Mouse (Mus musculus): ENCODE measurements around the gene 6030408B16Rik.

6030408B16Rik gene

DNA sequence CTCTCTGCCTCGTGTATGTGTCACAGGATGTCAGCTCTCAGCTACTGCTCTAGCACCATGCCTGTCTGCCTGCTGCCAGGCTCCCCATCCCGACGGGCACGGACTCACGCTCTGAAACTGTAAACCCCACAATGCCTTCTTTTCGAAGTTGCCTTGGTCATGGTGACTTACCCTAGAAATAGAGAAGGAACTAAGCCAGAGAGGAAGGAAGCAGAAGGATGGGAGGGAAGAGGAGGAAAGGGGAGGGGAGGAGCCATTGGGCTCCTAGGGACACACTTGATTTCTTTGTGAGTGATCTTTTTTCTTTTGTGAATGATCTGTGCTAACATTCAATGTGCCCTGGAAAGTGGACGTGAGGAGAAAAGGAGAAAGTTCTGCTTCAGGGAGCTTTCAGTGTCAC is 5.0 kb downstream of the 6030408B16Rik start:
- DNase-seq (ENCODE audit: low read depth): no peak

DNA sequence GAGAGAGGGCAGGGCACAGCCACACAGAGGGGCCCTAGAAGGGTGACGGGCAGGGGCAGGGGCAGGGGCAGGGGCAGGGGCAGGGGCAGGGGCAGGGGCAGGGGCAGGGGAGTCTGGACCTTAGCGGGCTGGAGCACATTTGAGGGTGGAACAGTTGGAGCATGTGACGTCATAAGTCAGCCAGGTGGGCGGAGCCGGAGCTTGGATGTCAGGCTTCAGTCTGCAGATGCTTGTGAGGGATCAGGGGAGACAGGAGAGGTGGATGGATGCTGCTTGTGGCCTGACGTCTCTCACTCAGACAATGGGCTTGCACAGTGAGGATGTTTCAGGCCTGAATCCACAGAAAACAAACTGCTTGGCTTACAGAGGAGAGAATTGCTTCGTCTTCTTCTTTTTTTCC is 5.5 kb downstream of the 6030408B16Rik start:
- DNase-seq (ENCODE audit: low read depth): no peak

DNA sequence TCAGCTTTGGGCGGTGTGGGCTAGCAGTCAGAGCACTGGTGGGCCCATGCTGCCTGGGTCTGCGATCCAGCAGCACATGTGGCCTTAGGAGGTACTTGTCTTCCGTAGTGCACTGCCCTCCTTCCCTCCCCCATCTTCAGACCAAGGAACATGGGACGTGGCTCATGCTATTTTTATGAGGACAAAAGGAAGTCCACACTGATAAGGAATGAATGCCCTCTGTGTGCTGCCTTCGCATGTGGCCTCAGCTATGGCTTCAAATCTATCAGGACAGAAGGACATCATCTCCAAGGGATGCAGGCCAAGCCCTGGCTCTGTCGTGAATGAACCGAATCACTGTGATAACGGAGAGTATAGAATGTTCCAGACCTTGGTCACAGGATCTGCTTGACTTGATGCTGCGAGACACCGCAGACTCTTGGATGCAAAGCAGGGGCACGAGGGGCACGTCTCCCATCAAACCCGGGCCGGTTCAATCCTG is 6.5 kb downstream of the 6030408B16Rik start:
- no peak for DNase-seq (ENCODE audit: low read depth)

DNA sequence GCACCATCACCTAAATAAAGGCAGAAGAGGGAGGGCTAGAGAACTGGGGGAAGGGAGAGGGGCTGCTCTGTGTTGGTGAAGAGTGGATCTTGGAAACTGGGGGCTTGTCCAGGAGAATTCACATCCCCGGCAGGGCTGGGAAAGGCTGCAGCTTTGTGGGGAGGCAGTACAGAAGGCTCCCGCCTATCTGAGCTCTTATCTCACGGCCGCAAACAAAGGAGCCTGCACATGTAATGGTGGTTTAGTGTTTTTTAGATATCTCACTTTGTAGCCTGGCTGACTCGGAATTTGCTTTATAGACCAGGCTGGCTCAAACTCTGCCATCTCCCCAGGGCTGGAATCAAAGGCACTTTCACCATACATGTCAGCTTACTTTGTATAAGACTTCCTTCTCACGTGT is 7.1 kb downstream of the 6030408B16Rik start:
- DNase-seq (ENCODE audit: low read depth): no peak

DNA sequence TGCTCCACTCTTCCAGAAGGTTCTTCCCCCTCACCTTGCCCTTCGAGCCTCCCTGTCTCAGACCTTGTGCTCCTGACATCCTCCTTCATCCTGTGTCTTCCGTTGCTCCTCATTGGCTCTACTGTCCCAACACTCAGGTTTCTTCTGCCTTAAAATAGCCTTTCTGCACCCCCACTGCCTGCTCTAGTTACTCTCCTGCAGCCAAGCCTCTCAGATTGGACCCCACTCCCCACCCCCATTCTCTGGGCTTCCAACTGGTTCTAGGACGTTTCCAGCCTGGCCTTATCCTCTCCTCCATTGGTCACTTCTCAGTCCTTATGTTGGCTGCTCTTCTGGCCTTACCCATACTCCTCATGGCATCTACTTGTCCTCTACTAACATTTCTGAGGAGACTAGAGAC is 9.2 kb downstream of the 6030408B16Rik start:
- DNase-seq (ENCODE audit: low read depth): no peak

DNA sequence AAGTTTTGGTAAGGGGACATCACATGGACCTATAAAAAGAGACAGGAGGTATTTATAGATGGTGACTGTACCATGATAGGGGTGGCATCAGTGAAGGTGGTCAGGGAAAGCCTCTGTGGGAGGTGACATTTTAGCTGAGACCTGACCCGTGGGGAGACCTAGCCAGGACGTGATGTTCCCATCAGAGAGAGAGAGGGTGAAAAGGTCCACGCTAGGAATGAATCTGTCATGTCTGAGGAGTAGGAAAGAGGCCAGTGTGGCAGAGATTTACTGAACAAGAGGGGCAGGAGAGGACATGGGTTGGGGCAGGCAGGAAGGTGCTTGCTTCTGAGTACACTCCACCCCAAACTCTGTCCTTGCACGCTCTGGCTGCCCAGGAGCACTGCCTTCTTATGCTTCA is 10.8 kb downstream of the 6030408B16Rik start:
- no peak for DNase-seq (ENCODE audit: low read depth)

DNA sequence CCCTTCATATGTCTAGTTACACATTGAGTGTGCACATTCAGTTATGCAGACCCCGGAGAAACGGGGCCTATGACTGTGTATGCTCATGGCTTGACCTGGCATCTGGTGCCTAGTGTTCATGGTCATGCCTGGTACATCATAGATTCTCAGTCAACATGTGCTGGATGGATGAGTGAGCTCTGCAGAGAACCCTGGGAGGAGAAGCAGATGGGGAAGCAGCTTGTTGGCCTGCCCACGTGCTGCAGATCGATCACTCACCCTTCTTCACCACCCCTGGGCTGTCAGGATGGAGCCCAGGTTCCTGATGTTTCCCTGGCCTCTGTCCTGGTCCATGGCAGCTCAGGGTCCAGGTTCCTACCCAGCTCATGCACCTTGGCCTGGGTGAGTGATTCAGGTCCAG is 13.4 kb downstream of the 6030408B16Rik start:
- no peak for DNase-seq (ENCODE audit: low read depth)

DNA sequence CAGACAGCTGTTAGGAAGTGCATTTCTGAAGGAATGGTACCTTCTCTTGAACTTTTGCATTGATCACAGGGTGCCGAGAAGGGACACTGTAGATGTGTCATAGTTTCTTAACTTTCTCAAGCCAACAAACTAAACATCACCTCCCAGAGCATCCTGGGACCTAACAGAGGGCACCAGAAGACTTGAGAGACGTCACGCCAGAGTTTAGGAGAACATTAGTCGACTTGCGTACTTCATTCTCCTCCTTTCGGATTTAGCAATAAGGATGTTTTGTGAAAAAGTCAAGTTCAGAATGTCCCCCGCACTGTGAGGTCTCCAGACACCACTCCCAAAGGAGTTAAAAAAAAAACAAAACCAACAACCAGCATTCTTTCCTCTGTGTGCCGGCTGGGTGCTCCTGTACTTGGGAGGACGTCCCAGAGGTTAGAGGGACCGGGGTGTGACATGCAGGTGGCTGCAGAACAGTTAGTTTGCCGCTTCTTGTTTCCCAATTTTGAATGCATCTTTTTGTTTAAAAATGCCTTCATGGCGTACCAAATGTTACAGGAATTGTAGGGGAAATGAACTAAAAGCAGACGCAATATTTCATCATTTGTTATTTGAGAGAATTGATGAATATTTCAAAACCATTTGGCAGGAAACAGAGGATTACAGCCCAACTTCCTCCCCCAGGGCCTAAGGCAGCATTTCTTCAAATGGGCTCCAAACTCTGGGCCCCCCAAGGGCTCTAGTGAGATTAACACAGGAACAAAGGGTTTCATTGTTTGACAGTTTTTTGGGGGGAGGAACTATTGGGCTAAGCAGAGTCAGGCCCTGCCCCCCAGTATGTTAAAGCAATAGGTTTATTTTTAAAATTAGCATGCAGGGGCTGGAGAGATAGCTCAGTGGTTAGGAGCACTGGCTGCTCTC is 15.7 kb downstream of the 6030408B16Rik start:
- no peak for DNase-seq (ENCODE audit: low read depth)

DNA sequence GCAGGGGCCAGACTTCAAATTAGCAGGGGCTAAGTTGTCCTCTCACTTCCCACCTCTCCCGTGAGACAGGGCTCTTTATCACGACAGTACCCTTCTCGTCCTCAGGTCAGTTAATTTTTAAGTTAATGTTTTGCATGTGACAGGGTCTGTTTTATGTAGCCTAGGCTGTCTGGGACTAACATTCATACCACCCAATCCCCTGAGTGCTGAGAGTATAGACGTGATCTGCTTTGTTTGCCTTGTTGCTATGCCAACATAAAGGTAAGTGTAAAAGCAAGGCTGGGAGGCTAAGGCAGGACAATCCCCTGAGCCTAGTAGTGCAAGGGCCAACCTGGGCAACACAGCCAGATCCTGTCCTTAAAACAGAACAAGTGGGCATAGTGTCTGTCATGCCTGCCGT is 16.5 kb downstream of the 6030408B16Rik start:
- no peak for DNase-seq (ENCODE audit: low read depth)

DNA sequence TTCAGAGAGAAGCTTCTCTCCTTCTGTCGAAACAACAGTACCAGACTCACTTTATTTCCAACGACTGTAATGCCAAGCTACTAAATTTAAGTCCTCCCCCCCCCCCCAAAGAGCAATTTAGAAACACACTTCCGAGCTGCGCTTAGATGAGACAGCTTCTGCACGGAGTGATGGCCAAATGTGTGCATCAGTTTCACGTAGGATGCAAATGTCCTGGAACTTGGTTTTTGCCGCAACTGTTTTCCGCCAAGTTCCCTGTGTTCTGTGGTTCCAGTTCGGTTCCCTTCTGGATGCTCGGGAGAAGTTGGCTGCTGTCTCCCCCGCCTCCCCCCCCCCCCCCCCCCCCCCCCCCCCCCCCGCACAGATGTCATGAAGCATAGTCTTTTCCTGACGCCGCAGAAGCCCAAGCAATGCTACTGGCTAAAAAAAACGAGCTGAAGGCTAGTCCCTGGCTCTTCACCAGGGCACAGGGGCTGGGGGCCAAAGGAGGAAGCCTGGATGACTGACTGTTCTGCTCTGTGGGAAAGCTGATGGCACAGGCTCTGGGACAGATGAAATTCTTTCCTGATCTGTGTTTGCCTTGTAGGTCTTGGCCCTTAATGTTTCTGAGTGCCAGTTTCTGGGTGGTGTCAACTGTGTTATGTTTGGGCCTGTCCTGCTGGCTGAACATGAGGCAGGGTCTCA is 18.2 kb downstream of the 6030408B16Rik start:
- no peak for DNase-seq (ENCODE audit: low read depth)

DNA sequence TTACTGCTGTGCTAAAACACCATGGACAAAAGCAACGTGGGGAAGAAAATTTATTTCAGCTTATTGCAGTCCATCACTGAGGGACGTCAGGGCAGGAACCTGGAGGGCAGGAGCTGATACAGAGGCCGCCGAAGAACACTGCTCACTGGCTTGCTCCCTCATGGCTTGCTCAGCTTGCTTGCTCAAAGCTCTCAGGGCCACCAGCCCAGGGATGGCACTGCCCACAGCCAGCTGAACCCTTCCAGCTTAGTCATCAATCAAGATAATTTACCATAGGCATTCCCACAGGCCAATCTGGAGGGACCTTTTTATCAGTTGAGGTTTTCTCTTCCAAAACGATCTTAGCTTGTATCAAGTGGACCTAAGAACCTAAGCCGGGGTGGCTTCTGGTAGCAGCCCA is 19.0 kb downstream of the 6030408B16Rik start:
- no peak for DNase-seq (ENCODE audit: low read depth)

DNA sequence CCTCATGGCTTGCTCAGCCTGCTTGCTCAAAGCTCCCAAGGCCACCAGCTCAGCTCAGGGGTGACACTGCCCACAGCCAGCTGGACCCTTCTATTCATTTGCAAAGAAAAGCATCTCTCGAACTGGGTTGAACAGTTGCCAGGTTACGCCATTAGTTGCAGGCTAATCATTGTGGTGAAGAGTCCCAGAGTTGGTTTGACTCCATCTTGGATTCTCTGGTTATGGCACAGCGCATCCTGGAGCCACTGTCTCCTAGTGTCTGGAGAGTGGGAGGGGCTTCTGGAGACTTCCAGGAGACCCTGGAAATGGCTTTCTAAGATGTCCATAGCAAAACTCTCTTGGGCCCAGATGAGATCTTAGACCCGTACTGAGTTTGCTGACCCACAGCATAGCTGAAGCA is 22.4 kb downstream of the 6030408B16Rik start:
- no peak for DNase-seq (ENCODE audit: low read depth)

DNA sequence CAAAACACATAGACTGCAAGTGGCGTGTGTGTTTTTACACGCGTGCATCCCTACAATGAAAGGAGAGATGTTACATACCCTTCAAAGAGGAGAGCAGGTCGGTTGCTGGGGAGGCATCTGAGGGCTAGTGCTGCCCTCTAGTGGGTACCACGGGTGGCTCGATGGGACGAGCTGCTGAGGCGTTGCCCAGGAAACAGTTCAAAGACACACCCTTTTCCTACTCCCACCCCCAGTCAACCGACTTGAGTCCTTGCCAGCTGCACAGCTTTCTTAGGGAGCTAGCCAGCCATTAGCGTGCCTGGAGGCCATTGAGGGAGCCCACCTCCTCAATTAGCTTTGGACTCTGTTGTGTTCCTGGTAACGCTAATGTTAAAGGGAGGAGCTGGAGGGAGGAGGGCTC is 22.8 kb downstream of the 6030408B16Rik start:
- peak; percentile 62 for DNase-seq (ENCODE audit: low read depth)

DNA sequence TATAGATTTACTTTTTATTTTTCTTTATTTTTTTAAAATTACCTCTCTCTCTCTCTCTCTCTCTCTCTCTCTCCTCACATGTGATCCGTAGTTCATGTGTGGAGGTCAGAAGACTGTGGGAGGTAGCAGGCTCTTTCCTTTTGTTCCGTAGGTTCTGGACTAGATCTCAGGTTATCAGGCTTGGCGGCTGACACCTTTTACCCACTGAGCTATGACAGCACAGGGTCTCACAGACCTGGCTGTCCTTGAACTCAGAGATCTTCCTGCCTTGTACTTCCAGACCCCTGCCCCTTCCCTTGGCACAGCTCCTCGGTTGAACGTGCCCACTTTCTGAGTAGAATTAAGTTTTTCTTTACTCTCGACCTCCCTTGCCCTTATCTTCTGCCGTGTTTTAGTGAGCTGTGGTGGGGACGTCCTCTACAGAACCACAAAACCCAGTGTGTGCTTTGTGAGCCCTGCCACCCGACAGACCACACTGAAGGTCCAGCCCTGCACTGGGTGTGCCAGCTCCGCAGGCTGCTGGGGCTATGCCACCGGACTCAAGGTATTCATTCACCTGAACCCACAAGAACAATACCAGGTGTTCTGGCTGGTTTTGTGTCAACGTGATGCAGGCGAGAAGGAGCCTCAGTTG is 23.4 kb downstream of the 6030408B16Rik start:
- no peak for DNase-seq (ENCODE audit: low read depth)

DNA sequence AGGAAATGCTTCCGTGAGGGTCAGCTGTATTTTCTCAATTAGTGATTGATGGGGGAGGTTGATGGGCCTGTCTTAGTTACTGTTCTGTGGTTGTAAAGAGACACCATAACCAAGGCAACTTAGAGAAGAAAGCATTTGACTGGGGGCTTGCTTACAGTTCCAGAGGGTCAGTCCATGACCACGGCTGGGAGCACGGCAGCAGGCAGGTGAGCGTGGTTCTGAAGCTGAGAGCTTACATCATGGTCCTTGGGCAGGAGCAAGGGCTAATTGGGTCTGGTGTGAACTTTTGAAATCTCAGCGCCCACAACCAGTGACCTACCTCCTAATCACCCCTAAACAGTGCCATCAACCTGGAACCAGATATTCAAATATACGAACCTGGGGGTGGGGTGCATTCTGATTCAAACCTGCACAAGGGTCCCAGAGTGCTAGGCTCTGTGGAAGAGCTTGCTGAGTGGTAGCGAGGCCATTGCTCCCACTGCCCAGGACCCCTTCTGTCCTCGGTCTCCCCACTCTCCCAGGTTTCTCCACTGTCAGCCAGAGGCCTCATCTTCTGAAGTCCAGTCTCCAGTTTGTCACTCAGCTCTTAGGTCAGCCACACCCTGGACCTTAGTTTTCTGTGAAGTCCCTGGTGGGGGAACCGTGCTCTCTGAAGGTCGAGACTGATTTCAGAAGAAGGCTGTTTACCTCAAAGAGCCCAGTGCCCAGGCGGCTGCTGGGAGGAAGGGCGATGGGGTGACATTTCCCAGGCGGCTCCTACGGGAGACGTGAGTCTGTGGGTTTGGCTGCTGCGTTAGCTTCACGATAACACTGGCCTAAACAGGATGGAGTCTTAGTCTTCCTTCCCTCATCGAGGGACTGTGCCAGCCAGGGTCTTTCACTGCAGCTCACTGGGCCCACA is 24.2 kb downstream of the 6030408B16Rik start:
- DNase-seq (ENCODE audit: low read depth): no peak

DNA sequence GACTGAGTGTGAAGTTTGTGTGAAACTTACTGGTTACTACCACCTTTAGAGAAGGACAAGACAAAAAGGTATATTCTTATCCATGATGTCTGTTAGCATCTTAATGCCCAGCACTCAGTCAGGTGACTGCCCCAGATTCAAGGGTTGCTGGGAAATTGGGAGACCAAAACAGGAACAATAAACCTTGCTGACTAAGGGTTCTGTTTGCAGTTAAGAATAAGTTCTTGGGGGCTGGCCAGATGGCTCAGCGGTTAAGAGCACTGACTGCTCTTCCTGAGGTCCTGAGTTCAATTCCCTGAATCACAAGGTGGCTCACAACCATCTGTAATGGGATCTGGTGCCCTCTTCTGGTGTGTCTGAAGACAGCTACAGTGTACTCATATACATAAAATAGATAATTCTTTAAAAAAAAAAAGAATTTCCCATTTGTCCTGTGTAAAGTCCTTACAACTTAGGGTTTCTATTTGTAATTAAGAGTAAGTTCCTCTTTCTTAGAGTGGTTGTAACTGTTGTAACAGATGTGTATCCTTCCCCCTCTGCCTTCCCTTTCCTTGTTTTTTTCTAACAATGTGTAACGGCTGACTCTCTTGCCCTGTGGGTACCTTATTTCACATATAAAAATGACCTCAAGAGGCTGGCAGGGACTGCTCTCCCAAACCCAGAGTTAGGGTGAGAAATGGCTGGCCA is 24.9 kb downstream of the 6030408B16Rik start:
- DNase-seq (ENCODE audit: low read depth): no peak

DNA sequence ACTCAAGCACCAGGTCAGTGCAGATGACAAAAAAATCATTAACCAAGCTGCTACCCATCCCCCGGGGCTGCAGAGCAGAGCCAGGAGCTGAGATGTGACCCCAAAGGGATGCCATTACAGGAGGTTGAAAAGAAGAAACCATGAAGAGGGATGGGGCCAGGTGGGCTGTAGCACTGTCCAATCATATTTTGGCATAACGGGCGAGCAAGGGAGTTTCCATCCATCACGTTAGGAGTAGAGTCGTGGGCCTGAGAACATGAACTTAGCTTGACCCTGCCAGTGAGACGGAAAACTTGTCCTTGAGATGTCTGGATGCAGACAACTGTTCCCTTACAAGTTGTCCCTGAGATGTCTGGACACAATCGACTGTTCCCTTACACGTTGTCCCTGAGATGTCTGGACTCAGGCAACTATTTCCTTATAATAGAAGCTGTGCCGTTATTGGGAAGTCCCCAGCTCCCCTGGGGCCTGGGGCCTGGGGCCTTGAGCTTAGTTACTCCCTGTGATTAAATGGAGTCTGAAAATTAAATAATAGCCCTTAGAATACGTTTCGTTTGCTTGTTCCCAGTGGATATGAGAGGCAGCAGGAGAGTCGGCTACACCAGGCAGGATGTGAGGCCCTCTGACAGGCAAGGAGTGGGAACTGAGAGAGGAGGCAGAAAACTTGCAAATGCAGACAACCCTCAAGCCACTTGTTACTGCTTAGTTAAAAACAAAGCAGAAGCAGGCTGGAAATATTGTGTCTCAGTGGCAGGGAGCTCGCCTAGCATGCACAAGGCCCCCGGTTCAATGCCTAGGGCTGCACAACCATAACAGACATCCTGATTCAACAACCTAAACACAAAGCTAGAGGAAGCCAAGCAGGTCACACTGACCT is 26.1 kb downstream of the 6030408B16Rik start:
- no peak for DNase-seq (ENCODE audit: low read depth)

DNA sequence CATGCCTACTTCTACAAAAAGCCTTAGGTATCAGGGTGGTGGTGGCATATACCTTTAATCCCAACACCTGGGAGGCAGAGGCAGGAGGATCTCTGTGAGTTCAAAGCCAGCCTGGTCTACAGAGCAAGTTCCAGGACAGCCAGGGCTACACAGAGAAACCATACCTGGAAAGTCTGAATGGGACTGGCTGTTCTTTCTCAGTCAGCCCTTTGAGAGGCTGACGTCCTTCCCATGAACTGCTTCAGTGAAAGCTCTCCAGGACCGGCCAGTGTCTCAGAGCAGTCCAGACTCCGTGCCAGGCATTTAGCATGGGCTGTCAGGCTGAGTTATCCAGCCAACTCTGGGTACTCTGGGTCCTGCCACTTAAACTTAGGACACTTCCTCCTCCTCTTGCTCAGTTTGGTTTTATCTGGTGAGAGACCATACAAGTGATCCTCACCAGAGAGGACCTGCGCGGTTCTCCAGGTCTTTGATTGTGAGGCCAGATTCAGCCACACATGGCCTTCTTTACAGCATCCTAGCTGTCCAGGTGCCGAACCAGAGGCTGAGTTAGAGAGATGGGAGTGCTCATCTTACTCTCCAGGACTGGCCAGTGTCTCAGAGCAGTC is 27.1 kb downstream of the 6030408B16Rik start:
- DNase-seq (ENCODE audit: low read depth): no peak

DNA sequence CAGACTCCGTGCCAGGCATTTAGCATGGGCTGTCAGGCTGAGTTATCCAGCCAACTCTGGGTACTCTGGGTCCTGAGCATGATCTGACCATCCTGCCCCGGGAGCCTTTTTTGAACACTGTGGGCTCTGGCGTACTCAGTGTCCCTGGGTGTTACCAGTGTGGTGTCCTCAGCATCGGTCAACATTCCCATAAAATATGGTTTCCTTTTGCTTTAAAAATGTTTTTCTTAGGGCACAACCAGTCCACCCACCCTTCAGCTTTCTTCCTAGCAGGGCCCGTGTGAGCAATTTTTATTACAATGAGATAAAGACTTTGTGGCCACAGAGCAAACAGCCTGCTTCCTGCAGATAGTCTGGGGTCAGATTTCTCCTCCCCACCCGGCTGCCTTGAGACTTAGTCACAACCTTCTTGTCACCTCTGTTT is 27.6 kb downstream of the 6030408B16Rik start:
- DNase-seq (ENCODE audit: low read depth): no peak

DNA sequence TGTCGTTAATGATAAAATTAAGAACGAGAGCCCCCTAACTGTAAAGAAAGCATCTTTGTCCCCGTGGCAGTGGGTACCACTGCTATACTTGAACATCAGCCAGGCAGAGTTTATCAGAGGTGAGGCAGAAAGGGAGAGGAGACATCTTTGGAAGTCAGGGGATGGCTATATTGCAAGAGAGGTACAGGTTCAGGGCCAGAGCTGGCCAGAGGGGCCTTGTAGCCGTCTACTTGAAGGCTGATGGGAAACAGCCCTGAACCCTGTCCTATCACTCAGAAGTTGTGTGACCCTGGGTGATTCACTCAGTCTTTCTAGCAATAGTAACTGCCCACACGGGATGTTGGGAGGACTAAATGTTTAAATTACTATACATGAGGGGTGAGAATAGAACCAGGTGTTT is 28.1 kb downstream of the 6030408B16Rik start:
- DNase-seq (ENCODE audit: low read depth): no peak

All from c-Kit-positive CD71-positive TER-119-negative erythroid progenitor cells, embryonic 14.5 days (primary cell).